Mouse (Mus musculus): ENCODE measurements around the gene Rusc2. TPM values are rescaled to one million over a fixed set of nuclear protein-coding genes. Genes with fewer than 3 reads are reported as not detected.

Rusc2 gene
- polyA plus RNA-seq, 1 experiment from 2014 or later = 89.0 TPM

Other genes starting within 250 kb of the Rusc2 start
- gene Atp8b5, start 114.8 kb upstream of the Rusc2 start, polyA plus RNA-seq (2015; fragmentation: Nextera tagmentation; extraction: Ambion mirVana) = 0.72 and 0.90 TPM in 2 replicates
- 1.6 and 2.3 TPM in 2 replicates for gene Fam166b, start 47.2 kb downstream of the Rusc2 start, polyA plus RNA-seq (2015; fragmentation: Nextera tagmentation; extraction: Ambion mirVana)
- gene Tesk1, start 60.0 kb downstream of the Rusc2 start, polyA plus RNA-seq (2015; fragmentation: Nextera tagmentation; extraction: Ambion mirVana) = 10.7 and 11.2 TPM in 2 replicates
- 5.0 and 5.8 TPM in 2 replicates for gene Cd72, start 72.6 kb downstream of the Rusc2 start, polyA plus RNA-seq (2015; fragmentation: Nextera tagmentation; extraction: Ambion mirVana)
- gene Sit1, start 101.8 kb downstream of the Rusc2 start, polyA plus RNA-seq (2015; fragmentation: Nextera tagmentation; extraction: Ambion mirVana) = not detected in 2 replicates
- 81.1 and 90.3 TPM in 2 replicates for gene Ccdc107, start 110.9 kb downstream of the Rusc2 start, polyA plus RNA-seq (2015; fragmentation: Nextera tagmentation; extraction: Ambion mirVana)
- gene Arhgef39, start 117.7 kb downstream of the Rusc2 start, polyA plus RNA-seq (2015; fragmentation: Nextera tagmentation; extraction: Ambion mirVana) = 4.4 and 7.3 TPM in 2 replicates
- 0.21 TPM in 1 of 2 replicates, not detected in the other for gene Car9, start 125.0 kb downstream of the Rusc2 start, polyA plus RNA-seq (2015; fragmentation: Nextera tagmentation; extraction: Ambion mirVana)
- 7.3 and 8.3 TPM in 2 replicates for gene Tpm2, start 141.8 kb downstream of the Rusc2 start, polyA plus RNA-seq (2015; fragmentation: Nextera tagmentation; extraction: Ambion mirVana)
- 83.4 and 83.7 TPM in 2 replicates for gene Creb3, start 180.4 kb downstream of the Rusc2 start, polyA plus RNA-seq (2015; fragmentation: Nextera tagmentation; extraction: Ambion mirVana)
- gene Tln1, start 180.7 kb downstream of the Rusc2 start, polyA plus RNA-seq (2015; fragmentation: Nextera tagmentation; extraction: Ambion mirVana) = 59.3 and 62.9 TPM in 2 replicates
- 15.2 and 22.5 TPM in 2 replicates for gene Rgp1, start 196.7 kb downstream of the Rusc2 start, polyA plus RNA-seq (2015; fragmentation: Nextera tagmentation; extraction: Ambion mirVana)
- 61.3 and 61.9 TPM in 2 replicates for gene Gba2, start 196.9 kb downstream of the Rusc2 start, polyA plus RNA-seq (2015; fragmentation: Nextera tagmentation; extraction: Ambion mirVana)
- 1.1 TPM in 1 of 2 replicates, not detected in the other for gene Msmp, start 202.5 kb downstream of the Rusc2 start, polyA plus RNA-seq (2015; fragmentation: Nextera tagmentation; extraction: Ambion mirVana)
- gene Npr2, start 250.0 kb downstream of the Rusc2 start, polyA plus RNA-seq (2015; fragmentation: Nextera tagmentation; extraction: Ambion mirVana) = 13.5 and 14.7 TPM in 2 replicates